22 mouse cellular contexts compared by ENCODE assay signal in the genomic region with DNA sequence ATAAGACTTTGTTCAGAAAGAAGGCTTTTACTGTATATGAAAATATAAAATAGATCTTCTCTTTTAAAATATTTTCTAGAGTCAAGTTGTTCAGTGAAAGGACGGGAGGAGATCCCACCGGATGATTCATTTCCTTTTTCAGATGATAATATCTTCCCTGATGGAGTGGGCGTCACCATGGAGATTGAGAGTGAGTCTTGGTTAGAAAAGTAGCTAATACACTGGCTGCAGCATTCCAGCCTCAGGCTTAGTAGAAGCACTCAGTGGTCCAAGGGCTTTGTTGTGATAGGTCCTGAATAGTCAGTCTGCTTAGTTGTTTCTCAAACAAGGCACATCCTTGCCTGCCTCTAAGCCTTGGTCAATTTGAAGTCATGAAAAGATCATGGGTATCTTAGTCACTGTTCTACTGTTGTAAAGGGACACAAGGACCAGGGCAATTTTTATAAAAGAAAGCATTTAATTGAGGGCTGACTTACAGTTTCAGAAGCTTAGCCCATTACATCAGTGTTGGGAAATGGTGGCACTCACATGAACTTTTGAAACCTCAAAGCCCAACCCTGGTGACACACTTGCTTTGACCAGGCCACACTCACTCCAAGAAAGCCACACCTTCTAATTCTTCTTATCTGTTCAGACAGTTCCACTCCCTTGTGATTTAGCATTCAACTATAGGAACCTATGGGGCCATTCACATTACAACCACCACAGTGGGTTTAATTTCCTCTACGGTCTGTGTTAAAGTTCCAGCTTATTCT. TPM values are rescaled to one million over a fixed set of nuclear protein-coding genes. Genes with fewer than 3 reads are reported as not detected.
DNase-seq lines count a peak whose midpoint lies in the region; ATAC-seq and TF ChIP-seq lines count a peak whose summit lies in the region.
"Had no signal": no experiment of that assay in that cellular context is flagged by ENCODE, and none has a peak within 500 bp of the region (broad histone marks: within the 10 kb centered on the region; RNA-seq: fewer than 3 reads in every experiment).

No protein-coding gene starts in this region.

- H3K4me3 ChIP-seq in heart, postnatal 0 days (ENCODE audit: low read depth, low read length), result no peak overlapping the region
- H3K4me3 ChIP-seq in heart, embryonic 10.5 days, result no peak overlapping the region
- H3K4me3 ChIP-seq in left cerebral cortex, adult 2 months, result no peak overlapping the region
- H3K4me3 ChIP-seq in heart, embryonic 12.5 days, result no peak overlapping the region
- H3K4me3 ChIP-seq: forebrain, embryonic 12.5 days; heart, adult 2 months; midbrain, embryonic 12.5 days had no signal

- no peak for TF ChIP-seq CTCF in heart, postnatal 0 days (IDR thresholded peaks at IDR 0.05; ENCODE audit: low read depth)
- no peak for TF ChIP-seq CTCF in left cerebral cortex, adult 2 months (IDR thresholded peaks at IDR 0.05)

- H3K36me3 ChIP-seq in heart, postnatal 0 days (replicated peaks; ENCODE audit: control insufficient read depth, insufficient read depth, low read length), result no peaks in the 10 kb centered on the region
- no peaks in the 10 kb centered on the region for H3K36me3 ChIP-seq in heart, embryonic 10.5 days
- no peaks in the 10 kb centered on the region for H3K36me3 ChIP-seq in heart, embryonic 12.5 days
- H3K36me3 ChIP-seq: forebrain, embryonic 12.5 days; midbrain, embryonic 12.5 days had no signal

- no peak for TF ChIP-seq EP300 in heart, postnatal 0 days (IDR thresholded peaks at IDR 0.05; ENCODE audit: low read depth)

- no peak for DNase-seq in heart, postnatal 0 days (ENCODE audit: low spot score)
- DNase-seq in heart, embryonic 10.5 days (ENCODE audit: low spot score), result no peak
- DNase-seq in right cerebral cortex, postnatal 10 days (ENCODE audit: low spot score in 2 of 2), result peak; percentile 21 to 27
- no peak for DNase-seq in right cerebral cortex, postnatal 36 days (ENCODE audit: low spot score in 2 of 2)
- no peak for DNase-seq in gastrocnemius, postnatal 14 days
- no peak for DNase-seq in left cerebral cortex, adult 2 months (ENCODE audit: extremely low spot score in 1 of 2, low spot score in 2 of 2)
- DNase-seq: B cell, adult 2 months; cerebellum, postnatal 14 days; heart, adult 2 months; heart, postnatal 14 days; liver, postnatal 0 days; lung, postnatal 14 days; thymus, postnatal 25 days had no signal

- no peak overlapping the region for H3K27ac ChIP-seq in heart, postnatal 0 days (ENCODE audit: low read depth)
- H3K27ac ChIP-seq in heart, embryonic 10.5 days, result no peak overlapping the region
- no peak overlapping the region for H3K27ac ChIP-seq in left cerebral cortex, adult 2 months
- H3K27ac ChIP-seq in heart, embryonic 12.5 days (ENCODE audit: poor library complexity, severe bottlenecking), result no peak overlapping the region
- H3K27ac ChIP-seq: forebrain, embryonic 12.5 days; heart, adult 2 months; hindbrain, embryonic 14.5 days; kidney, postnatal 0 days; midbrain, embryonic 12.5 days had no signal

- no peak overlapping the region for H3K9ac ChIP-seq in heart, postnatal 0 days (replicated peaks; ENCODE audit: low read depth, low read length)
- H3K9ac ChIP-seq in heart, embryonic 12.5 days, result no peak overlapping the region
- H3K9ac ChIP-seq: forebrain, embryonic 12.5 days; hindbrain, embryonic 14.5 days; liver, postnatal 0 days; midbrain, embryonic 12.5 days had no signal

- H3K9me3 ChIP-seq in heart, postnatal 0 days (replicated peaks; ENCODE audit: control insufficient read depth, low read length), result no peaks in the 10 kb centered on the region
- no peaks in the 10 kb centered on the region for H3K9me3 ChIP-seq in heart, embryonic 10.5 days
- no peaks in the 10 kb centered on the region for H3K9me3 ChIP-seq in heart, embryonic 12.5 days (replicated peaks)
- H3K9me3 ChIP-seq: forebrain, embryonic 12.5 days; midbrain, embryonic 12.5 days had no signal

- no peak overlapping the region for H3K4me2 ChIP-seq in heart, postnatal 0 days (ENCODE audit: low read depth, low read length)
- no peak overlapping the region for H3K4me2 ChIP-seq in heart, embryonic 12.5 days
- H3K4me2 ChIP-seq: forebrain, embryonic 12.5 days; hindbrain, embryonic 14.5 days; midbrain, embryonic 12.5 days had no signal

- intact Hi-C loops in gastrocnemius, postnatal 14 days (cut with DNase I; ENCODE audit: low total_unique reads), result no loop called here
- intact Hi-C loops in left cerebral cortex, adult 2 months (cut with DNase I), result no loop called here

- peak; percentile 20 for ATAC-seq in heart, postnatal 0 days (ENCODE audit: insufficient read depth, low read depth)
- peak; percentile 86 for ATAC-seq in granulocyte monocyte progenitor cell, adult 5-6 weeks (replicated peaks; ENCODE audit: poor library complexity, severe bottlenecking)
- no peak for ATAC-seq in heart, embryonic 12.5 days (ENCODE audit: insufficient number of reproducible peaks, low FRiP score)
- ATAC-seq: intestine, postnatal 0 days; liver, postnatal 0 days had no signal

- no peaks in the 10 kb centered on the region for H3K4me1 ChIP-seq in heart, postnatal 0 days (ENCODE audit: control insufficient read depth, insufficient read depth)
- H3K4me1 ChIP-seq in heart, embryonic 10.5 days, result no peaks in the 10 kb centered on the region
- peaks cover 6% of the 10 kb centered on the region; the same call in 1 of the 2 replicates for H3K4me1 ChIP-seq in heart, embryonic 12.5 days (replicated peaks)
- H3K4me1 ChIP-seq: forebrain, embryonic 12.5 days; midbrain, embryonic 12.5 days had no signal

- no peaks in the 10 kb centered on the region for H3K27me3 ChIP-seq in heart, postnatal 0 days (ENCODE audit: control insufficient read depth, insufficient read depth, low read length)
- no peaks in the 10 kb centered on the region for H3K27me3 ChIP-seq in heart, embryonic 10.5 days (ENCODE audit: insufficient read depth, poor library complexity, severe bottlenecking)
- H3K27me3 ChIP-seq in heart, embryonic 12.5 days (replicated peaks), result no peaks in the 10 kb centered on the region
- H3K27me3 ChIP-seq: forebrain, embryonic 12.5 days; midbrain, embryonic 12.5 days had no signal

- WGBS in heart, postnatal 0 days, result 59% methylated on average over 4 of the region's 4 CpGs
- WGBS in heart, embryonic 10.5 days, result 70% methylated on average over 4 of the region's 4 CpGs
- 65% methylated on average over 4 of the region's 4 CpGs for WGBS in heart, embryonic 12.5 days

RNA-seq across cellular contexts. Expression of gene Cd200r3, which starts 8.1 kb away (rescaled TPM):
- total RNA-seq in heart, postnatal 0 days (2014; rRNA removed; ENCODE audit: low replicate concordance), result 0.99 TPM in 1 of 2 replicates, not detected in the other
- 0.51 and 0.54 TPM in 2 replicates for polyA plus RNA-seq in heart, postnatal 0 days (2015; fragmentation: Nextera tagmentation; extraction: Ambion mirVana)
- 0.36 and 0.54 TPM in 2 replicates for polyA plus RNA-seq in heart, embryonic 10.5 days (2016; fragmentation: Nextera tagmentation; extraction: Ambion mirVana)
- total RNA-seq in granulocyte monocyte progenitor cell, adult 5-6 weeks (2014; fragmentation: Nextera tagmentation), result 3.1 TPM in 1 of 2 replicates, not detected in the other
- 1.5 and 1.9 TPM in 2 replicates for total RNA-seq in granulocyte monocyte progenitor cell, adult 5-6 weeks (2017)
- under 1 TPM in 1 of 2 experiments, not detected in 1; 0.25 TPM for total RNA-seq in gastrocnemius, postnatal 14 days (2021)
- total RNA-seq in left cerebral cortex, adult 2 months (2021), result not detected
- polyA plus RNA-seq in heart, embryonic 12.5 days (2016; fragmentation: Nextera tagmentation; extraction: Ambion mirVana), result 0.13 and 0.27 TPM in 2 replicates
- total RNA-seq: adrenal gland, adult 18-20 months; heart, adult 2 months; layer of hippocampus, adult 8-10 months had no signal
- polyA plus RNA-seq: forebrain, embryonic 12.5 days; heart, adult 2 months; hindbrain, embryonic 14.5 days; midbrain, embryonic 12.5 days had no signal

Comparison
In these comparisons a context has a peak if more than half of its experiments do, and no peak if none do; other contexts are left out.
1. DNase-seq: peak in right cerebral cortex, postnatal 10 days (2 of 2); none in heart, postnatal 0 days (single experiment), heart, embryonic 10.5 days (single experiment), right cerebral cortex, postnatal 36 days (0 of 2), gastrocnemius, postnatal 14 days (single experiment) and left cerebral cortex, adult 2 months (0 of 2).